Mouse (Mus musculus): ENCODE measurements at regions not wholly inside any gene's neighbourhood (a gene's known extent, or its start where the extent isn't known, plus 50 kb on each side); places are given as distances from the start of the nearest gene placed in this dataset.

DNA sequence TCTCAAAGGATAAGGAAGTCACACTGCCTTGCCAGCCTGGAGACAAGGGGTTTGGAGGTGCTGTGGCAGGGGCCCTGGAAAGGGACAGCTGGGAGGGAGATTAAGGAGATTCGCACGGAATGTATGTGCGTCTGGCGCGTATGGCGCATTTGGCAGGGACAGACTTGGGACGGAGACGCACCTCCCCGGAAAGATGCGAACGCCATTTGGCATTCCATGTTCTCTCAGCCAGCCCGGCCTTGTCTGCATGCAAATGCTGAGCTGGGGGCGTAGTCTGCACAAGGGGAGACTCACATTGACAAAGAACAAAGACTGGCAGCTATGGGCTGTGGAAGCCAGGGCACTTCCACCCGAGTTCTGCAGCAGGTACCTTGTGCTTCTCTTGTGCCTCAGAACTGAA lies 174.4 kb downstream of the Gm26897 start:
- TF ChIP-seq POLR2A (IDR thresholded peaks at IDR 0.05; ENCODE audit: low read depth, low read length) (no peak), CTCF (IDR thresholded peaks at IDR 0.05; ENCODE audit: extremely low read depth, insufficient read length, insufficient replicate concordance, low read depth, low read length) (no peak)
- no peak overlapping the region for H3K4me3 ChIP-seq (ENCODE audit: low read depth, low read length)
- WGBS = 83% methylated on average over 14 of the region's 14 CpGs
- no peaks in the 10 kb centered on the region for H3K36me3 ChIP-seq (ENCODE audit: control insufficient read depth, insufficient read depth, low read length)
- H3K27ac ChIP-seq (ENCODE audit: insufficient read depth, low read depth, low read length) = no peak overlapping the region
- H3K4me1 ChIP-seq (ENCODE audit: control insufficient read depth, insufficient read depth, insufficient read length, low read length) = no peaks in the 10 kb centered on the region
- H3K27me3 ChIP-seq (ENCODE audit: control insufficient read depth, insufficient read depth, low read length) = no peaks in the 10 kb centered on the region

DNA sequence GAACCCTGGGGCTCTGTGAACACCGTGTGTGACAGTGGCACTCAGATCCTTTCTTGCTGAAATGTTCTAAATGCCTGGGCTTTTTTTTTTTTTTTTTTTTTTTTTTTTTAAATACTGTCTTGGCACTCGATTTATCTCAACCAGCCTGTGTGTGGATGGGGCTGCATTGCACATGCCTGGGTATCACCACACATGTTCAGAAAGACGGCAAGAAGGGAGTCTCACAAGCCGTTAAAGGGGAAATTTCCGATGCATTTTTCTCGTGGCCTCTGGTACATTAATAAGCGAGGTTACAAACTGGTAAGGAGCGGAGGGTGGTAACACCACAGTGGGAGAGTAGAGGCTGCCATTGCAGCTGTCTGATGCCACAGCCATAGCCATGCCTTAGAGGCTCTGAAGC lies 176.8 kb downstream of the Gm26897 start:
- 75% methylated on average over 8 of the region's 8 CpGs for WGBS
- TF ChIP-seq CTCF (IDR thresholded peaks at IDR 0.05; ENCODE audit: extremely low read depth, insufficient read length, insufficient replicate concordance, low read depth, low read length) = no peak
- no peak for TF ChIP-seq POLR2A (IDR thresholded peaks at IDR 0.05; ENCODE audit: low read depth, low read length)
- Histone ChIP-seq H3K4me1 (ENCODE audit: control insufficient read depth, insufficient read depth, insufficient read length, low read length) (no peaks in the 10 kb centered on the region), H3K27ac (ENCODE audit: insufficient read depth, low read depth, low read length) (no peak overlapping the region), H3K27me3 (ENCODE audit: control insufficient read depth, insufficient read depth, low read length) (no peaks in the 10 kb centered on the region), H3K4me3 (ENCODE audit: low read depth, low read length) (no peak overlapping the region), H3K36me3 (ENCODE audit: control insufficient read depth, insufficient read depth, low read length) (no peaks in the 10 kb centered on the region)

DNA sequence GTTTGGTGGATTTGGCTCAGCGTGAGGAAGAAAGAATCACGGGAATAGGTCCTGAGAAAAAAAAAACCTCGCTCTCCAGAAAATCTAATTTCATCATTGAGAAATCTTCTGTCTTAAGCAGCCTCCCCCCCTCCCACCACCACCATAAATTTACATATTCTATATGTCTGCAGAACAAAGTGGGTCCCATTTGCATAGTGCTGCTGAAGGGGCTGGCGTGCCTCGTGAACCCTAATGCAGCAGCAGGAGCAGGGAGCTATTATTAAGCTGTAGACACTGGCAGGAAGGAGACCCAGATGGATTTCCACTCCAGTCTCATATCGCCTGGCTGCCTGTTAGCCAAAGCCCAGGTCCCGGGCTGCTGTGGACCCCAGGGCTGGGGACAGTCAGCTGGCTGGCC lies 179.6 kb downstream of the Gm26897 start:
- no peaks in the 10 kb centered on the region for H3K4me1 ChIP-seq (ENCODE audit: control insufficient read depth, insufficient read depth, insufficient read length, low read length)
- no peaks in the 10 kb centered on the region for H3K27me3 ChIP-seq (ENCODE audit: control insufficient read depth, insufficient read depth, low read length)
- 39% methylated on average over 7 of the region's 7 CpGs for WGBS
- H3K4me3 ChIP-seq (ENCODE audit: low read depth, low read length) = no peak overlapping the region
- H3K27ac ChIP-seq (ENCODE audit: insufficient read depth, low read depth, low read length) = no peak overlapping the region
- TF ChIP-seq CTCF (IDR thresholded peaks at IDR 0.05; ENCODE audit: extremely low read depth, insufficient read length, insufficient replicate concordance, low read depth, low read length) (no peak), POLR2A (IDR thresholded peaks at IDR 0.05; ENCODE audit: low read depth, low read length) (no peak)
- H3K36me3 ChIP-seq (ENCODE audit: control insufficient read depth, insufficient read depth, low read length) = no peaks in the 10 kb centered on the region

DNA sequence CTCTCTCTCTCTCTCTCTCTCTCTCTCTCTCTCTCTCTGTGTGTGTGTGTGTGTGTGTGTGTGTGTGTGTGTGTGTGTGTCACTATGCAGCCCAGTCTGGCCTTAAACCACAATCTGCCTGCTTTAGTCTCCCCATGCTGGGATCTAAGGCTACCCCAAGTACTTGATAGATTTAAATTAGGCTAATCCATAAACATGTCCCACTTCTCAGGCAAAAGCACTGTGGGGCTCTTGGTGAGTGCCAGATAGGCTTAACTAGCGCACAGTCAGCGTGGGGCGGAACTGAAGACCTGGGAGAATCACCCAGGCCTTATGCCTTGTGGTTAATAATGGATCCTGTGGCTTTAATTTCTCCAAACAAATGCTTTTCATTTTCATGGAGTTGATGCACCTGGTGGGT lies 180.6 kb downstream of the Gm26897 start:
- 88% methylated on average over 3 of the region's 3 CpGs for WGBS
- H3K27me3 ChIP-seq (ENCODE audit: control insufficient read depth, insufficient read depth, low read length) = no peaks in the 10 kb centered on the region
- no peak overlapping the region for H3K4me3 ChIP-seq (ENCODE audit: low read depth, low read length)
- no peak overlapping the region for H3K27ac ChIP-seq (ENCODE audit: insufficient read depth, low read depth, low read length)
- no peaks in the 10 kb centered on the region for H3K36me3 ChIP-seq (ENCODE audit: control insufficient read depth, insufficient read depth, low read length)
- H3K4me1 ChIP-seq (ENCODE audit: control insufficient read depth, insufficient read depth, insufficient read length, low read length) = peaks cover 2% of the 10 kb centered on the region; the same call in 1 of the 2 replicates
- TF ChIP-seq POLR2A (IDR thresholded peaks at IDR 0.05; ENCODE audit: low read depth, low read length) (no peak), CTCF (IDR thresholded peaks at IDR 0.05; ENCODE audit: extremely low read depth, insufficient read length, insufficient replicate concordance, low read depth, low read length) (no peak)

DNA sequence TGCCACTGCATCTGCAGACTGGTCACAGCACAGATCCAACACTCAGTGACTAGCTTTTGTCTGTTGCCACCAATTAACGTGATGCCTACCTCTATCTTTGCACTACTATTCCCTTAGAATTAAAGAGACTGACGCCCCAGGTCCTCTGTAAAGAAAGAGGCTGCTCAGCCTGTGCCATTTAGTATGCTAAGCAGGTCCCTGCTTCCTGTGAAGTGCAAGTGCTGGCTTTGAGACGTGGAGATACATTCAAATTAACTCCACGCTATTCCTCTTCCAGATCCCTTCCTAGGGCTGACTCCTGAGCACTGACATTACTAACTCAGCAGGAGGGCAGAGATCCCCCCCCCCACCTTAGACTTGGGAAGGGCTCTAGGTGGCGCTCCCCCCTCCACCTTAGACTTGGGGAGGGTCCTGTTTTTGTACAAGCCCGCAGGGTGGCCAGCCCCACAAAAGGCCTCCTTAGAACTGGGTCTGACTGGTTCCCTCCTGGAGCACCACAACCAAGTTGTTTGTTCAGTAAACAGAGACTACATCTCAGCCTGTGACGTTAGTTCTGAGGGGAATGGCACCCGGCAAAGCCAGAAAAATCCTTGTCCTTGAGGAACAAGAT lies 184.0 kb downstream of the Gm26897 start:
- H3K36me3 ChIP-seq (ENCODE audit: control insufficient read depth, insufficient read depth, low read length) = no peaks in the 10 kb centered on the region
- H3K27me3 ChIP-seq (ENCODE audit: control insufficient read depth, insufficient read depth, low read length) = no peaks in the 10 kb centered on the region
- H3K27ac ChIP-seq (ENCODE audit: insufficient read depth, low read depth, low read length) = no peak overlapping the region
- TF ChIP-seq POLR2A (IDR thresholded peaks at IDR 0.05; ENCODE audit: low read depth, low read length) (no peak), CTCF (IDR thresholded peaks at IDR 0.05; ENCODE audit: extremely low read depth, insufficient read length, insufficient replicate concordance, low read depth, low read length) (no peak)
- no peak overlapping the region for H3K4me3 ChIP-seq (ENCODE audit: low read depth, low read length)
- peaks cover 2% of the 10 kb centered on the region; the same call in 1 of the 2 replicates for H3K4me1 ChIP-seq (ENCODE audit: control insufficient read depth, insufficient read depth, insufficient read length, low read length)
- WGBS = 48% methylated on average over 8 of the region's 8 CpGs

DNA sequence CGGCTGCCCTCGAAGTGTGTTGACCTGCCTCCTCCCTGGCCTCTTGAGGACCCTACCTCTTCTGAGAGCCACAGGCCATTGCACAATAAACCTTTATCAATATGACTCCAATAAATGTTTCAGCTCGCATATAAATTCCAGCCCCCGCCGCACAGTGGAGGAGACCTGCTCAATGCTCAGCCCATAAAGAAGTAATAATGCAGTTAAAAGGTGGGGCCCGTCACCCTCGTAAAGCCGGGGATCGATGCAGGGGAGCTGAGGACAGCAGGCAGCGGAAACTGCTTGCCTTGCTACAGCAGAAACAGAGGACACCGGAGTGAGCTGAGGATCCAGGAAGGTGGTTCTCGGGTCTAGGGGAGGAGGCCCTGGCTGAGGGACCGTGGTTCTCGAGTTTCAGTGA lies 185.2 kb downstream of the Gm26897 start:
- no peaks in the 10 kb centered on the region for H3K36me3 ChIP-seq (ENCODE audit: control insufficient read depth, insufficient read depth, low read length)
- H3K4me3 ChIP-seq (ENCODE audit: low read depth, low read length) = no peak overlapping the region
- H3K4me1 ChIP-seq (ENCODE audit: control insufficient read depth, insufficient read depth, insufficient read length, low read length) = peaks cover 2% of the 10 kb centered on the region; the same call in 1 of the 2 replicates
- no peak overlapping the region for H3K27ac ChIP-seq (ENCODE audit: insufficient read depth, low read depth, low read length)
- 21% methylated on average over 14 of the region's 14 CpGs for WGBS
- H3K27me3 ChIP-seq (ENCODE audit: control insufficient read depth, insufficient read depth, low read length) = no peaks in the 10 kb centered on the region
- no peak for TF ChIP-seq CTCF (IDR thresholded peaks at IDR 0.05; ENCODE audit: extremely low read depth, insufficient read length, insufficient replicate concordance, low read depth, low read length)

DNA sequence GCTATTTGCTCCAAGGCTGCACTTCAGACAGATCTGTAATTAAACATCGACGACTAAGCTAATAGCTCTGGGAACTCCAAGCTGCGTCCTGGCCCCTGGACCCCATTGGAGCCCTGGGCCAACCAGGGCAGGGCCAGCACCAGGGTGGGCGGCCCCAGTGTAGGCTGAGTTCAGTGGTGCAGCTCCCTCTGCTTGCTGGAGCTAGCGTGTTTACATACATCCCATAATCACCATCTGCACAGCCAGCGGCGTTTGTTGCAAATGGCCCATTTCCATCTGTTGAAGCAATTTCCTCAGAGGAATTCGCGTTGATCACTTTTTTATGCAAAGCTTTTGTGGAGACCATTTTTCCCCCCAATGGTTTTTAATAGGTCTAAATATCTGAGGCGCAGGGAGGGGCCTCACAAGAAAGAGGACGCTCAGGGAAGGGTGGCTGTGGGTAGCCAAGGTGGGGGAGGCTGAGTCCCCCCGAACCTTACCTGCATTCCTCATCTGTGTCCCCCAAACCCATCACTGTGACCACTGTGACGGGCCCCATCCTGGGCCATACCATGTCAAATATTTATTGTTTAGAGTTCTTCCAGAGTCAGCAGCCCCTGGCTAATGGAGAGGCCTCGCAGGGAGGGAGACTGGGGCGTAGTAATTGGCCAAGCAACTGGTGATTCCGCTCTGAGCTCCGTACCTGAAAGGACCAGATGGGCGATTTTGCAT lies 189.4 kb downstream of the Gm26897 start:
- no peaks in the 10 kb centered on the region for H3K36me3 ChIP-seq (ENCODE audit: control insufficient read depth, insufficient read depth, low read length)
- TF ChIP-seq CTCF (IDR thresholded peaks at IDR 0.05; ENCODE audit: extremely low read depth, insufficient read length, insufficient replicate concordance, low read depth, low read length) = no peak
- no peak for TF ChIP-seq POLR2A (IDR thresholded peaks at IDR 0.05; ENCODE audit: low read depth, low read length)
- 33% methylated on average over 18 of the region's 18 CpGs for WGBS
- no peaks in the 10 kb centered on the region for H3K27me3 ChIP-seq (ENCODE audit: control insufficient read depth, insufficient read depth, low read length)
- H3K4me1 ChIP-seq (ENCODE audit: control insufficient read depth, insufficient read depth, insufficient read length, low read length) = peaks cover 2% of the 10 kb centered on the region; the same call in 1 of the 2 replicates
- no peak overlapping the region for H3K4me3 ChIP-seq (ENCODE audit: low read depth, low read length)
- H3K27ac ChIP-seq (ENCODE audit: insufficient read depth, low read depth, low read length) = no peak overlapping the region

Measured in small intestine, adult 2 months (tissue).